Comparison of ENCODE assay signal across 20 mouse cellular contexts in genomic region chr15:62283661-62284429, GRCm38 (mm10).
DNase-seq lines count a peak whose midpoint lies in the region; ATAC-seq and TF ChIP-seq lines count a peak whose summit lies in the region.
"Had no signal": no experiment of that assay in that cellular context is flagged by ENCODE, and none has a peak within 500 bp of the region (broad histone marks: within the 10 kb centered on the region; RNA-seq: fewer than 3 reads in every experiment).

No protein-coding gene starts in this region.

- H3K4me3 ChIP-seq in hindbrain, embryonic 12.5 days = no peak overlapping the region
- H3K4me3 ChIP-seq in hindbrain, embryonic 10.5 days = no peak overlapping the region
- H3K4me3 ChIP-seq in lung, embryonic 15.5 days = no peak overlapping the region
- no peak overlapping the region for H3K4me3 ChIP-seq in forebrain, embryonic 12.5 days (replicated peaks)
- no peak overlapping the region for H3K4me3 ChIP-seq in midbrain, postnatal 0 days (ENCODE audit: low read depth, low read length)
- H3K4me3 ChIP-seq in gastrocnemius, adult 2 months = no peak overlapping the region
- H3K4me3 ChIP-seq: embryonic facial prominence, embryonic 12.5 days; limb, embryonic 10.5 days had no signal

- no peaks in the 10 kb centered on the region for H3K27me3 ChIP-seq in hindbrain, embryonic 12.5 days
- H3K27me3 ChIP-seq in hindbrain, embryonic 10.5 days (ENCODE audit: insufficient read depth, poor library complexity, severe bottlenecking) = no peaks in the 10 kb centered on the region
- no peaks in the 10 kb centered on the region for H3K27me3 ChIP-seq in lung, embryonic 15.5 days
- no peaks in the 10 kb centered on the region for H3K27me3 ChIP-seq in forebrain, embryonic 12.5 days
- H3K27me3 ChIP-seq in midbrain, postnatal 0 days (ENCODE audit: insufficient read depth, low read length) = no peaks in the 10 kb centered on the region
- H3K27me3 ChIP-seq: CH12.LX; embryonic facial prominence, embryonic 12.5 days had no signal

- H3K4me2 ChIP-seq in hindbrain, embryonic 12.5 days (replicated peaks) = no peak overlapping the region
- H3K4me2 ChIP-seq in lung, embryonic 15.5 days = no peak overlapping the region
- H3K4me2 ChIP-seq in forebrain, embryonic 12.5 days = no peak overlapping the region
- H3K4me2 ChIP-seq in midbrain, postnatal 0 days (ENCODE audit: low read depth, low read length, poor library complexity, severe bottlenecking) = no peak overlapping the region
- H3K4me2 ChIP-seq: embryonic facial prominence, embryonic 12.5 days had no signal

- no peak overlapping the region for H3K27ac ChIP-seq in hindbrain, embryonic 12.5 days
- no peak overlapping the region for H3K27ac ChIP-seq in hindbrain, embryonic 10.5 days
- H3K27ac ChIP-seq in lung, embryonic 15.5 days = peak overlapping the region; percentile 1
- H3K27ac ChIP-seq in forebrain, embryonic 12.5 days = peak overlapping the region; percentile 61
- H3K27ac ChIP-seq in midbrain, postnatal 0 days (ENCODE audit: low read depth, low read length) = peak overlapping the region; percentile 44; the same call in 1 of the 2 replicates
- no peak overlapping the region for H3K27ac ChIP-seq in gastrocnemius, adult 2 months
- H3K27ac ChIP-seq: embryonic facial prominence, embryonic 12.5 days; limb, embryonic 10.5 days; liver, embryonic 14.5 days; macrophage had no signal

- TF ChIP-seq CTCF in midbrain, postnatal 0 days (IDR thresholded peaks at IDR 0.05) = no peak
- no peak for TF ChIP-seq CTCF in gastrocnemius, adult 2 months (IDR thresholded peaks at IDR 0.05)

- no peaks in the 10 kb centered on the region for H3K36me3 ChIP-seq in hindbrain, embryonic 12.5 days
- H3K36me3 ChIP-seq in hindbrain, embryonic 10.5 days = no peaks in the 10 kb centered on the region
- no peaks in the 10 kb centered on the region for H3K36me3 ChIP-seq in lung, embryonic 15.5 days
- H3K36me3 ChIP-seq in forebrain, embryonic 12.5 days (replicated peaks) = no peaks in the 10 kb centered on the region
- H3K36me3 ChIP-seq in midbrain, postnatal 0 days (ENCODE audit: insufficient read depth, low read length) = no peaks in the 10 kb centered on the region
- H3K36me3 ChIP-seq: embryonic facial prominence, embryonic 12.5 days; limb, embryonic 10.5 days had no signal

- H3K9ac ChIP-seq in hindbrain, embryonic 12.5 days = no peak overlapping the region
- H3K9ac ChIP-seq in lung, embryonic 15.5 days = no peak overlapping the region
- H3K9ac ChIP-seq in forebrain, embryonic 12.5 days = no peak overlapping the region
- no peak overlapping the region for H3K9ac ChIP-seq in midbrain, postnatal 0 days (replicated peaks; ENCODE audit: low read length, poor library complexity, severe bottlenecking)
- H3K9ac ChIP-seq: embryonic facial prominence, embryonic 12.5 days; liver, embryonic 14.5 days had no signal

- intact Hi-C loops in gastrocnemius, adult 2 months (cut with DNase I) = no loop called here

- H3K4me1 ChIP-seq in hindbrain, embryonic 12.5 days = peaks cover 16% of the 10 kb centered on the region
- H3K4me1 ChIP-seq in hindbrain, embryonic 10.5 days (replicated peaks) = peaks cover 11% of the 10 kb centered on the region
- peaks cover 31% of the 10 kb centered on the region for H3K4me1 ChIP-seq in lung, embryonic 15.5 days
- H3K4me1 ChIP-seq in forebrain, embryonic 12.5 days = peaks cover 13% of the 10 kb centered on the region
- H3K4me1 ChIP-seq in midbrain, postnatal 0 days (ENCODE audit: insufficient read depth, low read length) = no peaks in the 10 kb centered on the region

- 0 out of 2 replicates have a peak, but pooled peaks have one; percentile 43 for ATAC-seq in hindbrain, embryonic 12.5 days (ENCODE audit: low FRiP score)
- ATAC-seq in lung, embryonic 15.5 days (ENCODE audit: borderline replicate concordance, extremely low read depth, low FRiP score, low TSS enrichment) = 0 out of 2 replicates have a peak, but pooled peaks have one; percentile 28
- peak; percentile 55; the same call in 1 of the 2 replicates for ATAC-seq in forebrain, embryonic 12.5 days (ENCODE audit: low FRiP score)
- ATAC-seq in midbrain, postnatal 0 days (ENCODE audit: low FRiP score) = no peak

- 74% methylated on average over 6 of the region's 6 CpGs for WGBS in hindbrain, embryonic 12.5 days
- 76% methylated on average over 6 of the region's 6 CpGs for WGBS in hindbrain, embryonic 10.5 days
- 45% methylated on average over 6 of the region's 6 CpGs for WGBS in lung, embryonic 15.5 days
- 55% methylated on average over 6 of the region's 6 CpGs for WGBS in forebrain, embryonic 12.5 days
- 55% methylated on average over 6 of the region's 6 CpGs for WGBS in midbrain, postnatal 0 days

- DNase-seq in hindbrain, embryonic 10.5 days (ENCODE audit: low spot score) = no peak
- DNase-seq in lung, adult 18-20 months = no peak
- no peak for DNase-seq in midbrain, postnatal 0 days (ENCODE audit: low spot score)
- no peak for DNase-seq in T-cell, adult 2 months (ENCODE audit: low spot score)
- DNase-seq in gastrocnemius, adult 2 months = no peak
- DNase-seq: cerebellum, adult 8-10 months; heart, postnatal 4 days; kidney, adult 18-20 months; kidney, postnatal 10 days; retina, postnatal 1 day; right cerebral cortex, postnatal 4 days; thymus, adult 2 months had no signal

- H3K9me3 ChIP-seq in hindbrain, embryonic 12.5 days (replicated peaks) = no peaks in the 10 kb centered on the region
- no peaks in the 10 kb centered on the region for H3K9me3 ChIP-seq in hindbrain, embryonic 10.5 days
- no peaks in the 10 kb centered on the region for H3K9me3 ChIP-seq in lung, embryonic 15.5 days
- no peaks in the 10 kb centered on the region for H3K9me3 ChIP-seq in forebrain, embryonic 12.5 days
- H3K9me3 ChIP-seq in midbrain, postnatal 0 days (ENCODE audit: low read length) = no peaks in the 10 kb centered on the region
- H3K9me3 ChIP-seq: embryonic facial prominence, embryonic 12.5 days; limb, embryonic 10.5 days had no signal

Comparison
In these comparisons a context has a peak if more than half of its experiments do, and no peak if none do; other contexts are left out.
1. H3K27ac ChIP-seq: peak in lung, embryonic 15.5 days (single experiment), forebrain, embryonic 12.5 days (single experiment) and midbrain, postnatal 0 days (single experiment); none in hindbrain, embryonic 12.5 days (single experiment), hindbrain, embryonic 10.5 days (single experiment) and gastrocnemius, adult 2 months (single experiment).